Mouse (Mus musculus) stomach, postnatal 0 days (tissue): Measurements from ENCODE around the gene Adamts13. TPM values are rescaled to one million over a fixed set of nuclear protein-coding genes. Genes with fewer than 3 reads are reported as not detected.

Experiments used
- ATAC-seq: fragments of 200-750 bp; cut with Nextera tagmentation; 2 replicates; pipeline ENCODE4 v1.8.0; 2017; ENCODE audit not compliant: low FRiP score, low TSS enrichment
- DNase-seq: peaks from one replicate; pipeline ENCODE4 v3.0.0-alpha.2; 2016; ENCODE audit warnings: low spot score
- H3K27ac ChIP-seq: fragments of 300-500 bp; sonication (generic); replicated peaks from 2 replicates; pipeline ENCODE4 v1.5.1; 2014; ENCODE audit warnings: mild to moderate bottlenecking, control low read depth
- H3K27me3 ChIP-seq: fragments of 300-500 bp; sonication (generic); 2 replicates; pipeline ENCODE4 v1.6.1; 2014; ENCODE audit warnings: low read length; ENCODE audit not compliant: control insufficient read depth, insufficient read depth
- H3K36me3 ChIP-seq: fragments of 300-500 bp; sonication (generic); 2 replicates; pipeline ENCODE4 v1.6.1; 2014; ENCODE audit warnings: low read length, mixed read lengths; ENCODE audit not compliant: control insufficient read depth, insufficient read depth
- H3K4me1 ChIP-seq: fragments of 300-500 bp; sonication (generic); replicated peaks from 2 replicates; pipeline ENCODE4 v1.6.1; 2014; ENCODE audit warnings: antibody characterized with exemption; ENCODE audit not compliant: control insufficient read depth, insufficient read depth
- H3K4me2 ChIP-seq: fragments of 300-500 bp; sonication (generic); replicated peaks from 2 replicates; pipeline ENCODE4 v1.6.1; 2014; ENCODE audit warnings: low read depth, mild to moderate bottlenecking, control low read depth, moderate library complexity
- H3K4me3 ChIP-seq: fragments of 300-500 bp; sonication (generic); 2 replicates; pipeline ENCODE4 v1.5.1; 2014; ENCODE audit warnings: low read depth, low read length, control low read depth
- H3K9ac ChIP-seq: fragments of 300-500 bp; sonication (generic); 2 replicates; pipeline ENCODE4 v1.6.1; 2014; ENCODE audit warnings: mild to moderate bottlenecking, low read length, control low read depth, mixed read lengths
- H3K9me3 ChIP-seq: fragments of 300-500 bp; sonication (generic); 2 replicates; pipeline ENCODE4 v1.6.1; 2016; ENCODE audit warnings: low read length; ENCODE audit not compliant: control insufficient read depth
- CTCF ChIP-seq: IDR thresholded peaks from 2 replicates; pipeline ENCODE4 v1.5.1; 2016; ENCODE audit warnings: antibody characterized with exemption, low read depth, mild to moderate bottlenecking, moderate library complexity
- EP300 ChIP-seq: optimal IDR thresholded peaks from 2 replicates; pipeline ENCODE3; 2016; ENCODE audit warnings: antibody characterized with exemption
- WGBS: fragments of 180-500 bp; shearing (Covaris S2); extraction: QIAGEN DNeasy Blood & Tissue Kit; methylation state at CpG from one replicate; pipeline ENCODE4 v1.1.7; 2014; 5-methylcytosine and 5-hydroxymethylcytosine counted together
- polyA plus RNA-seq: library from polyadenylated mRNA; unstranded; fragments of >200 nt; fragmentation: Nextera tagmentation; extraction: Ambion mirVana; gene quantifications from 2 replicates; pipeline ENCODE4 v1.2.1, GENCODE M21; 2015

Adamts13 gene
- polyA plus RNA-seq, 1 experiment from 2014 or later = 0.10 TPM

- DNase-seq = peak; percentile 97
- WGBS = under 1% methylated on average over 38 of the region's 43 CpGs
- H3K27me3 ChIP-seq = no peaks in the 10 kb centered on the region
- TF ChIP-seq CTCF = no peak
- peak within 1 kb of the TSS; percentile 79 for H3K4me3 ChIP-seq
- no peaks in the 10 kb centered on the region for H3K9me3 ChIP-seq
- peak within 1 kb of the TSS; percentile 78 for H3K4me2 ChIP-seq
- H3K4me1 ChIP-seq = 0 out of 2 replicates have a peak, but pooled peaks cover 6% of the 10 kb centered on the region
- H3K27ac ChIP-seq = peak within 1 kb of the TSS; percentile 90
- H3K9ac ChIP-seq = peak within 1 kb of the TSS; percentile 92
- peak; percentile 97 for ATAC-seq
- H3K36me3 ChIP-seq = 0 out of 2 replicates have a peak, but pooled peaks cover 5% of the 10 kb centered on the region
Measured at GRCm38 (mm10) chr2:27009714-27010244, 36.6 kb downstream of the Adamts13 start, which contains the start of gene Cacfd1. Cacfd1 (plus strand) TSS chr2:27009926.

- Histone ChIP-seq H3K4me1 (no peaks in the 10 kb centered on the region), H3K27ac (no peak overlapping the region), H3K27me3 (no peaks in the 10 kb centered on the region), H3K9me3 (no peaks in the 10 kb centered on the region), H3K4me2 (no peak overlapping the region), H3K36me3 (peaks cover 18% of the 10 kb centered on the region; the same call in 1 of the 2 replicates), H3K9ac (no peak overlapping the region), H3K4me3 (no peak overlapping the region)
- WGBS = 53% methylated on average over 5 of the region's 5 CpGs
- DNase-seq (peak; percentile 80), ATAC-seq (peak; percentile 76)
- TF ChIP-seq CTCF (peak; percentile 97), EP300 (no peak)
Measured at GRCm38 (mm10) chr2:27017802-27018201, 44.6 kb downstream of the Adamts13 start.

DNA sequence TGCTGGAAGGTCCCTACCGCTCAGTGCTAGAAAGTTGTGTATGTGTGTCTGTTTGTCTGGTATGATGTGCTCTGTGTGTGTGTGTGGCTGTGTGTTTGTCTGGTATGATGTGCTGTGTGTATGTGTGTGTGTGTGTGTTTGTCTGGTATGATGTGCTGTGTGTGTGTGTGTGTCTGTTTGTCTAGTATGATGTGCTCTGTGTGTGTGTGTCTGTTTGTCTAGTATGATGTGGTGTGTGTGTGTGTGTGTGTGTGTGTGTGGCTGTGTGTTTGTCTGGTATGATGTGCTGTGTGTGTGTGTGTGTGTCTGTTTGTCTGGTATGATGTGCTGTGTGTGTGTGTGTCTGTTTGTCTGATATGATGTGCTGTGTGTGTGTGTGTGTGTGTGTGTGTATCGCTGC lies 46.3 kb downstream of the Adamts13 start:
- H3K27me3 ChIP-seq = no peaks in the 10 kb centered on the region
- no peak overlapping the region for H3K9ac ChIP-seq
- ATAC-seq = no peak
- H3K27ac ChIP-seq = no peak overlapping the region
- no peaks in the 10 kb centered on the region for H3K9me3 ChIP-seq
- H3K4me2 ChIP-seq = no peak overlapping the region
- H3K36me3 ChIP-seq = peaks cover 13% of the 10 kb centered on the region; the same call in 1 of the 2 replicates
- TF ChIP-seq EP300 (no peak), CTCF (no peak)
- WGBS = 86% methylated on average over 2 of the region's 2 CpGs
- H3K4me3 ChIP-seq = no peak overlapping the region
- H3K4me1 ChIP-seq = no peaks in the 10 kb centered on the region
- DNase-seq = no peak

DNA sequence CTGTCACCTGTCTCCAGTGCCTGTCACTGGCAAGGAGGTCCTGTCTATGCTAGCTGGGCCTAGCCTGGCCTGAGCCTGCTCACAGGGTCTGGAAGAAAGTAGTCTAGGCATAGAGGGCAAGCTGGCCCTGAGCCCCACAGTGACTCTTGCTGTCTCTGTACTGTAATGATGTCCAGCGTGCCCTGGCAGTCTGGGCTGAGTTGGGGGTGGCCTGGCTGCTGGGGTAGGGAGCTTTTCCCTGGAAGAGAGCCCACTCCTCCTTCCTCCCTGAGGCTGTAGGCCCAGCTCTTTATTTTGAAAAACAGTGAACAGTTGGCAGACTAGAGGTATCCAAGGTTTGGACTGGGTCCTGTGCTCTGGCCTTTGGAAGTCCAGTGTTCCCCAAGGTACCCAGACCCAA lies 47.9 kb downstream of the Adamts13 start:
- Histone ChIP-seq H3K27me3 (no peaks in the 10 kb centered on the region), H3K27ac (no peak overlapping the region), H3K4me2 (no peak overlapping the region), H3K9ac (no peak overlapping the region), H3K4me1 (no peaks in the 10 kb centered on the region), H3K36me3 (peaks cover 7% of the 10 kb centered on the region; the same call in 1 of the 2 replicates), H3K9me3 (no peaks in the 10 kb centered on the region), H3K4me3 (no peak overlapping the region)
- DNase-seq (no peak), ATAC-seq (no peak)
- TF ChIP-seq EP300 (no peak), CTCF (no peak)
- WGBS = 71% methylated on average over 1 of the region's 1 CpGs

DNA sequence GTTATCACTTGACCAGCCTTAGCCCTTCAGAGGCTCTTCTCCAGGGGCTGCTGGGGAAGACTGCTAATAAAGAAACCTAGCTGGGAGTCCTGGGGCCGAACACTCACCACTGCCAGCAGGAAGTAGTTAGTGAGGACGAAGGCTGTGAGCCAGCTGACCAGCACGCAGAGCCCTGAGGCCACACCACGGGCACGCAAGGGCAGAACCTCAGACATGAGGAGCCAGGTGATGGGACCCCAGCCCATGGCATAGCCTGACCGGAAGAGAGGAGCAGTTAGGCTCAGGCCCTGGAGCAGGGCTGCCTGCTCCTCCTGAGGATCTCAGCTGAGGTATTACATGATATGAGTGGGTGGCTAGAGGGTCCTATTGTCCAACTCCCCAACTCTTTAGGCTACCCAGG lies 49.4 kb downstream of the Adamts13 start:
- no peak overlapping the region for H3K4me2 ChIP-seq
- no peak overlapping the region for H3K27ac ChIP-seq
- WGBS = 60% methylated on average over 6 of the region's 6 CpGs
- H3K4me3 ChIP-seq = no peak overlapping the region
- no peak overlapping the region for H3K9ac ChIP-seq
- ATAC-seq = no peak
- no peaks in the 10 kb centered on the region for H3K9me3 ChIP-seq
- H3K4me1 ChIP-seq = 0 out of 2 replicates have a peak, but pooled peaks cover 2% of the 10 kb centered on the region
- TF ChIP-seq EP300 (no peak), CTCF (no peak)
- peaks cover 5% of the 10 kb centered on the region; the same call in 1 of the 2 replicates for H3K36me3 ChIP-seq
- H3K27me3 ChIP-seq = no peaks in the 10 kb centered on the region
- no peak for DNase-seq

- Histone ChIP-seq H3K27ac (no peak overlapping the region), H3K9me3 (no peaks in the 10 kb centered on the region), H3K4me2 (no peak overlapping the region), H3K9ac (no peak overlapping the region), H3K27me3 (no peaks in the 10 kb centered on the region), H3K4me3 (no peak overlapping the region), H3K4me1 (0 out of 2 replicates have a peak, but pooled peaks cover 2% of the 10 kb centered on the region), H3K36me3 (no peaks in the 10 kb centered on the region; the same call in 1 of the 2 replicates)
- no peak for ATAC-seq
- DNase-seq = no peak
- TF ChIP-seq EP300 (no peak), CTCF (no peak)
- 71% methylated on average over 14 of the region's 14 CpGs for WGBS
Measured at GRCm38 (mm10) chr2:27024136-27024535, 50.9 kb downstream of the Adamts13 start.
